Mouse (Mus musculus) spleen, adult 2 months (tissue): ENCODE measurements around the gene C8g.

Source experiments
- CTCF ChIP-seq: fragments of 200-500 bp; IDR thresholded peaks from 2 replicates; pipeline ENCODE4 v1.5.1; 2011; ENCODE audit warnings: mild to moderate bottlenecking, inconsistent platforms; ENCODE audit not compliant: insufficient read depth, insufficient read length, insufficient replicate concordance; ENCODE audit errors: extremely low read depth
- POLR2A ChIP-seq: fragments of 200-500 bp; IDR thresholded peaks from 2 replicates; pipeline ENCODE4 v1.6.1; 2011; ENCODE audit warnings: low read depth, low read length, inconsistent platforms

GRCm38 (mm10) chr2:25479551-25480311 lies 21.8 kb downstream of the C8g start:
- TF ChIP-seq POLR2A (no peak), CTCF (no peak)
